Mouse (Mus musculus): ENCODE data around the gene Rin2. TPM values are rescaled to one million over a fixed set of nuclear protein-coding genes. Genes with fewer than 3 reads are reported as not detected.

Gene Rin2
- polyA plus RNA-seq, 1 experiment from 2014 or later = 28.9 TPM

GRCm38 (mm10) chr2:145686017-145686416 is 11.0 kb downstream of the Rin2 start:
- WGBS = 86% methylated on average over 4 of the region's 4 CpGs
- H3K9me3 ChIP-seq = no peaks in the 10 kb centered on the region
- no peak overlapping the region for H3K27ac ChIP-seq
- H3K4me2 ChIP-seq = no peak overlapping the region
- no peak for ATAC-seq (ENCODE audit: borderline replicate concordance, extremely low read depth, low FRiP score, low TSS enrichment)
- peaks cover 40% of the 10 kb centered on the region for H3K4me1 ChIP-seq
- H3K27me3 ChIP-seq = no peaks in the 10 kb centered on the region
- H3K9ac ChIP-seq = no peak overlapping the region
- no peaks in the 10 kb centered on the region for H3K36me3 ChIP-seq
- no peak overlapping the region for H3K4me3 ChIP-seq

GRCm38 (mm10) chr2:145691367-145692009 is 16.5 kb downstream of the Rin2 start:
- Histone ChIP-seq H3K27ac (no peak overlapping the region), H3K4me1 (peaks cover 16% of the 10 kb centered on the region), H3K4me2 (no peak overlapping the region), H3K36me3 (no peaks in the 10 kb centered on the region), H3K4me3 (no peak overlapping the region), H3K9ac (no peak overlapping the region), H3K9me3 (no peaks in the 10 kb centered on the region), H3K27me3 (no peaks in the 10 kb centered on the region)
- 83% methylated on average over 10 of the region's 10 CpGs for WGBS
- ATAC-seq (ENCODE audit: borderline replicate concordance, extremely low read depth, low FRiP score, low TSS enrichment) = no peak

- Histone ChIP-seq H3K4me2 (no peak overlapping the region), H3K27me3 (no peaks in the 10 kb centered on the region), H3K9me3 (no peaks in the 10 kb centered on the region), H3K36me3 (no peaks in the 10 kb centered on the region), H3K9ac (no peak overlapping the region), H3K4me3 (no peak overlapping the region), H3K27ac (no peak overlapping the region), H3K4me1 (0 out of 2 replicates have a peak, but pooled peaks cover 4% of the 10 kb centered on the region)
- WGBS = 74% methylated on average over 6 of the region's 6 CpGs
- ATAC-seq (ENCODE audit: borderline replicate concordance, extremely low read depth, low FRiP score, low TSS enrichment) = no peak
Measured at GRCm38 (mm10) chr2:145697160-145697559, 22.1 kb downstream of the Rin2 start.

DNA sequence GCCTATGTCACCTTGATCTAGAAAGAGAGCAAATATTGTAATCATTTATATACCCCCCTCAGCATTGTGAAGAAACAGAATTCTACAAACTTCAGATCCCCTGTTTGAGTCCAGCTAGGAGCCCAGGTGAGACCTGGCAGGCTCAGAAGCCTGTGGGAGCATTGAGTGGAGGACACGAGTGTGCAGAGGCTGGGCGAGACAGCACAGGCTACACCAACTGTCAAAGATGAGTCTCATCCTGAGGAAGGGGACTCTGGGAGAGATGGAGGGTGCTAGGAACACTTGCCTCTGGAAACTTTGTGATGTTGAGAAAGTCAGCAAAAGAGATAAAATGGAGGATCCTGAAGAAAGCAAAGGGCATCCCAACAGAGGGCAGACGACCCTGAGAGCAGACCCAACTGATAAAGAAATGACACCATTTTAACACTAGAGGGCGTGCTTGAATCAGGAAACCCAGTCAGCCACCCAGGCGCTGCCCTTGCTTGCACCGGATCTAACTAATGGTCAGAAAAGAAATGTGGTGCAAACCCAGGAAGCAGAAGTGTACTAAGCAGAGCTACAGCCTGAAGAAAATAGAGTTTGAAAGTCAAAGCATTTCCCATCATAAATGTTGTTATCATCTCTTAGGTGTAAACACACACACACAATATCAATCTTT is 24.5 kb downstream of the Rin2 start:
- 0 out of 2 replicates have a peak, but pooled peaks cover 4% of the 10 kb centered on the region for H3K4me1 ChIP-seq
- no peak overlapping the region for H3K4me2 ChIP-seq
- H3K36me3 ChIP-seq = no peaks in the 10 kb centered on the region
- no peaks in the 10 kb centered on the region for H3K27me3 ChIP-seq
- no peak overlapping the region for H3K27ac ChIP-seq
- no peak overlapping the region for H3K4me3 ChIP-seq
- peak; percentile 69; the same call in 1 of the 2 replicates for ATAC-seq (ENCODE audit: borderline replicate concordance, extremely low read depth, low FRiP score, low TSS enrichment)
- no peaks in the 10 kb centered on the region for H3K9me3 ChIP-seq
- WGBS = 31% methylated on average over 6 of the region's 6 CpGs
- no peak overlapping the region for H3K9ac ChIP-seq

GRCm38 (mm10) chr2:145700237-145700985 is 25.4 kb downstream of the Rin2 start:
- no peak overlapping the region for H3K4me2 ChIP-seq
- H3K9me3 ChIP-seq = no peaks in the 10 kb centered on the region
- ATAC-seq (ENCODE audit: borderline replicate concordance, extremely low read depth, low FRiP score, low TSS enrichment) = no peak
- H3K36me3 ChIP-seq = no peaks in the 10 kb centered on the region
- no peaks in the 10 kb centered on the region for H3K27me3 ChIP-seq
- H3K9ac ChIP-seq = no peak overlapping the region
- 0 out of 2 replicates have a peak, but pooled peaks cover 4% of the 10 kb centered on the region for H3K4me1 ChIP-seq
- H3K4me3 ChIP-seq = no peak overlapping the region
- H3K27ac ChIP-seq = no peak overlapping the region
- 62% methylated on average over 8 of the region's 8 CpGs for WGBS

- H3K9me3 ChIP-seq = no peaks in the 10 kb centered on the region
- WGBS = 84% methylated on average over 12 of the region's 12 CpGs
- H3K4me1 ChIP-seq = 0 out of 2 replicates have a peak, but pooled peaks cover 4% of the 10 kb centered on the region
Measured at GRCm38 (mm10) chr2:145701605-145702335, 26.8 kb downstream of the Rin2 start.

DNA sequence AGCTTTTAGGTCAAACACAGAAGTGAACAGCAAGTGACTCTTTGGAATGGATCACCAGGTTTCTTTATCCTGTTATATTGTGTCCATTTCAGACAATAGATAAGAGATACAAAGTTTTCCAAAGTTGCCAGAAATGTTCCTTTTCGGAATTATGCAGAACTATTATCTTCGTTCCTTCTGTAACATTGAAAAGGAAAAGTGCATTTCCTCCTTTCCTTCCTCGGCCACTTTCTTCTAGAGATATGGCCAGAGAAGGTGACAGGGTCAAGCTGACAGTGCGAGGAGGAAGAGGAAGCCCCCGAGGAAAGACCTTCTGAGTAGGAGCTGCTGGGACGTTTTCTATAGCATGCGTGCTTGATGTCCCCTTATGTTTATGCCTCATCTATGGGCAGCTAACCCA is 29.7 kb downstream of the Rin2 start:
- no peak for ATAC-seq (ENCODE audit: borderline replicate concordance, extremely low read depth, low FRiP score, low TSS enrichment)

More at GRCm38 (mm10) chr2:145701605-145702335, 26.8 kb downstream of the Rin2 start:
- no peaks in the 10 kb centered on the region for H3K27me3 ChIP-seq
- H3K9ac ChIP-seq = no peak overlapping the region
- no peaks in the 10 kb centered on the region for H3K36me3 ChIP-seq
- no peak for ATAC-seq (ENCODE audit: borderline replicate concordance, extremely low read depth, low FRiP score, low TSS enrichment)
- no peak overlapping the region for H3K27ac ChIP-seq
- no peak overlapping the region for H3K4me2 ChIP-seq
- H3K4me3 ChIP-seq = no peak overlapping the region

GRCm38 (mm10) chr2:145709727-145710389 is 34.8 kb downstream of the Rin2 start:
- H3K4me1 ChIP-seq = no peaks in the 10 kb centered on the region
- H3K27me3 ChIP-seq = no peaks in the 10 kb centered on the region
- H3K4me2 ChIP-seq = no peak overlapping the region
- no peak for ATAC-seq (ENCODE audit: borderline replicate concordance, extremely low read depth, low FRiP score, low TSS enrichment)
- no peaks in the 10 kb centered on the region for H3K36me3 ChIP-seq
- H3K4me3 ChIP-seq = no peak overlapping the region
- H3K9me3 ChIP-seq = no peaks in the 10 kb centered on the region
- WGBS = 53% methylated on average over 11 of the region's 11 CpGs
- no peak overlapping the region for H3K9ac ChIP-seq
- H3K27ac ChIP-seq = no peak overlapping the region

More for the DNA sequence above, 29.7 kb downstream of the Rin2 start:
- H3K27me3 ChIP-seq = no peaks in the 10 kb centered on the region
- H3K4me1 ChIP-seq = 0 out of 2 replicates have a peak, but pooled peaks cover 4% of the 10 kb centered on the region
- no peaks in the 10 kb centered on the region for H3K36me3 ChIP-seq
- no peak overlapping the region for H3K9ac ChIP-seq
- 64% methylated on average over 7 of the region's 7 CpGs for WGBS
- no peaks in the 10 kb centered on the region for H3K9me3 ChIP-seq
- no peak overlapping the region for H3K4me2 ChIP-seq
- H3K4me3 ChIP-seq = no peak overlapping the region
- no peak overlapping the region for H3K27ac ChIP-seq

DNA sequence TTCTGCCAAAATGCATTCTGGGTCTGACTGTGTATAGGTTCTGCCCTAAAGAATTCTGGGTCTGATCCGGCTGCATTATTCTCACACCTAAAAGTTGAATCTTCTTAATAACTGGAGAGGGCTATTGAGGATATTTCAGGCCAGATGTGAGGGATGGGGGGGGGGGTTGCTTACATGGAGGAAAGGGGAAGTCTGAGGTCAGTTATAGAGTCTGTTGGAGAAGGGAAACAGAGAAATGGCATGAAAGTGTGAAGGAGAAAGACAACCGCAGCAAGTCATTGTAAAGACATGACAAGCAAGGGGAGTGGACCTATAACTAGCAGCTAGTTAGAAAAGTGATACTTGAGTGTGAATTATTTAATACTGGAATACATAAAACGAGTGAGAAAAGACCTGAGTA is 36.5 kb downstream of the Rin2 start:
- no peak for ATAC-seq (ENCODE audit: borderline replicate concordance, extremely low read depth, low FRiP score, low TSS enrichment)
- Histone ChIP-seq H3K4me2 (no peak overlapping the region), H3K4me1 (no peaks in the 10 kb centered on the region), H3K9ac (no peak overlapping the region), H3K36me3 (no peaks in the 10 kb centered on the region), H3K27ac (no peak overlapping the region), H3K9me3 (no peaks in the 10 kb centered on the region), H3K27me3 (no peaks in the 10 kb centered on the region), H3K4me3 (no peak overlapping the region)
- WGBS = 58% methylated on average over 3 of the region's 3 CpGs

- no peak overlapping the region for H3K9ac ChIP-seq
- 11% methylated on average over 3 of the region's 3 CpGs for WGBS
- no peaks in the 10 kb centered on the region for H3K27me3 ChIP-seq
- H3K27ac ChIP-seq = no peak overlapping the region
- no peak overlapping the region for H3K4me3 ChIP-seq
- no peaks in the 10 kb centered on the region for H3K36me3 ChIP-seq
- no peak overlapping the region for H3K4me2 ChIP-seq
- no peaks in the 10 kb centered on the region for H3K9me3 ChIP-seq
- no peaks in the 10 kb centered on the region for H3K4me1 ChIP-seq
- no peak for ATAC-seq (ENCODE audit: borderline replicate concordance, extremely low read depth, low FRiP score, low TSS enrichment)
Measured at GRCm38 (mm10) chr2:145712026-145712425, 37.0 kb downstream of the Rin2 start.

DNA sequence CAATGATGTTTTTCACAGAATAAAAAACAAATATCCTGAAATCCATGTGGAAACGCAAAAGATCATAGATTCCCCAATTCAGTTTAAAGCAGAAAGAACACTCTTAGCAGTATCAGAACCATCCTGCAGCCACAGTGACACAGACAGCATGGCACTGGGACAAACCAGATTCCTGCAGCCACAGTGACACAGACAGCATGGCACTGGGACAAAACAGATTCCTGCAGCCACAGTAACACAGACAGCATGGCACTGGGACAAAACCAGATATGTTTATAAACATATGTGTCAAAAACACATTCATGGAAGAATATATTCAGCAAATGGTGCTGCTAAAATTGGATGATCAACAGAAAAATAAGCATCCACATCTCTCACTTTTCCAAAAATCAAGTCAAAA is 42.5 kb downstream of the Rin2 start:
- H3K27ac ChIP-seq = no peak overlapping the region
- ATAC-seq (ENCODE audit: borderline replicate concordance, extremely low read depth, low FRiP score, low TSS enrichment) = no peak
- 72% methylated on average over 1 of the region's 1 CpGs for WGBS

More for the DNA sequence above, 42.5 kb downstream of the Rin2 start:
- no peaks in the 10 kb centered on the region for H3K27me3 ChIP-seq
- H3K36me3 ChIP-seq = no peaks in the 10 kb centered on the region
- no peaks in the 10 kb centered on the region for H3K9me3 ChIP-seq
- H3K4me3 ChIP-seq = no peak overlapping the region
- H3K4me1 ChIP-seq = no peaks in the 10 kb centered on the region
- no peak overlapping the region for H3K4me2 ChIP-seq
- H3K9ac ChIP-seq = no peak overlapping the region
